Mouse (Mus musculus) lung, adult 2 months (tissue): Measurements from ENCODE around the gene Ankrd13c. TPM values are rescaled to one million over a fixed set of nuclear protein-coding genes. Genes with fewer than 3 reads are reported as not detected.
A peak's percentile ranks its signal among the peaks of the same experiment; 100 is the strongest.

ENCODE experiments used
- DNase-seq: peaks from one replicate; pipeline ENCODE4 v3.0.0; 2022
- H3K4me1 ChIP-seq: fragments of 200-500 bp; 2 replicates; pipeline ENCODE4 v1.6.1; 2011; ENCODE audit warnings: low read length; ENCODE audit not compliant: control insufficient read depth, insufficient read depth
- H3K4me3 ChIP-seq: fragments of 200-500 bp; replicated peaks from 2 replicates; pipeline ENCODE3; 2011; ENCODE audit warnings: low read depth, mild to moderate bottlenecking, control low read depth, low read length; ENCODE audit errors: extremely low read depth
- CTCF ChIP-seq: fragments of 200-500 bp; IDR thresholded peaks from 2 replicates; pipeline ENCODE4 v1.5.1; 2011; ENCODE audit warnings: mild to moderate bottlenecking, low read length, control low read depth; ENCODE audit not compliant: insufficient read depth
- POLR2A ChIP-seq: fragments of 200-500 bp; IDR thresholded peaks from 2 replicates; pipeline ENCODE4 v1.6.1; 2011; ENCODE audit warnings: low read depth, mild to moderate bottlenecking, control low read depth, low read length, borderline replicate concordance; ENCODE audit errors: extremely low read depth
- WGBS: fragments of 180-500 bp; shearing (Covaris S2); methylation state at CpG from one replicate; pipeline ENCODE4 v1.1.7; 2018; 5-methylcytosine and 5-hydroxymethylcytosine counted together
- polyA plus RNA-seq: library from polyadenylated mRNA; depleted of rRNA; stranded (reverse); fragments of >200 nt; gene quantifications from 2 replicates; pipeline ENCODE4 v1.2.3, GENCODE M21; 2012

Gene Ankrd13c
- polyA plus RNA-seq, 1 experiment: 18.3 TPM

GRCm38 (mm10) chr3:157947383-157948280 lies 593 bp downstream of the Ankrd13c start:
- TF ChIP-seq POLR2A (no peak), CTCF (no peak)
- no peak for DNase-seq
- WGBS: under 1% methylated on average over 93 of the region's 93 CpGs

GRCm38 (mm10) chr3:157952716-157953115 lies 5.7 kb downstream of the Ankrd13c start:
- TF ChIP-seq POLR2A (no peak), CTCF (no peak)
- 80% methylated on average over 2 of the region's 2 CpGs for WGBS
- Histone ChIP-seq H3K4me3 (no peak overlapping the region), H3K4me1 (peaks cover 8% of the 10 kb centered on the region)
- DNase-seq: no peak

More at GRCm38 (mm10) chr3:157947383-157948280, 593 bp downstream of the Ankrd13c start:
- Histone ChIP-seq H3K4me3 (peak overlapping the region; percentile 76), H3K4me1 (peaks cover 2% of the 10 kb centered on the region; the same call in 1 of the 2 replicates)

GRCm38 (mm10) chr3:157955466-157955865 lies 8.4 kb downstream of the Ankrd13c start:
- WGBS: 83% methylated on average over 2 of the region's 2 CpGs
- Histone ChIP-seq H3K4me1 (peaks cover 6% of the 10 kb centered on the region; the same call in 1 of the 2 replicates), H3K4me3 (no peak overlapping the region)
- TF ChIP-seq CTCF: no peak
- TF ChIP-seq POLR2A: no peak
- DNase-seq: no peak

- DNase-seq: no peak
- H3K4me1 ChIP-seq: peaks cover 6% of the 10 kb centered on the region; the same call in 1 of the 2 replicates
- 95% methylated on average over 3 of the region's 3 CpGs for WGBS
- no peak overlapping the region for H3K4me3 ChIP-seq
- TF ChIP-seq POLR2A (no peak), CTCF (no peak)
Observed at GRCm38 (mm10) chr3:157956201-157956600, 9.2 kb downstream of the Ankrd13c start.

GRCm38 (mm10) chr3:157957320-157957719 lies 10.3 kb downstream of the Ankrd13c start:
- peaks cover 6% of the 10 kb centered on the region; the same call in 1 of the 2 replicates for H3K4me1 ChIP-seq
- TF ChIP-seq CTCF (no peak), POLR2A (no peak)
- no peak overlapping the region for H3K4me3 ChIP-seq
- no peak for DNase-seq

- no peak for DNase-seq
- TF ChIP-seq POLR2A (no peak), CTCF (no peak)
- no peaks in the 10 kb centered on the region for H3K4me1 ChIP-seq
- 92% methylated on average over 2 of the region's 2 CpGs for WGBS
- H3K4me3 ChIP-seq: no peak overlapping the region
Observed at GRCm38 (mm10) chr3:157971151-157971550, 24.1 kb downstream of the Ankrd13c start.

GRCm38 (mm10) chr3:157973236-157973635 lies 26.2 kb downstream of the Ankrd13c start:
- 100% methylated on average over 2 of the region's 2 CpGs for WGBS
- TF ChIP-seq POLR2A (no peak), CTCF (no peak)
- no peak overlapping the region for H3K4me3 ChIP-seq
- no peaks in the 10 kb centered on the region for H3K4me1 ChIP-seq
- DNase-seq: no peak

- Histone ChIP-seq H3K4me3 (no peak overlapping the region), H3K4me1 (no peaks in the 10 kb centered on the region)
- no peak for DNase-seq
- TF ChIP-seq POLR2A (no peak), CTCF (no peak)
Observed at GRCm38 (mm10) chr3:157979619-157980018, 32.6 kb downstream of the Ankrd13c start.

GRCm38 (mm10) chr3:157993322-157993721 lies 46.3 kb downstream of the Ankrd13c start:
- Histone ChIP-seq H3K4me1 (no peaks in the 10 kb centered on the region), H3K4me3 (no peak overlapping the region)
- DNase-seq: no peak
- TF ChIP-seq POLR2A (no peak), CTCF (no peak)

- 86% methylated on average over 2 of the region's 2 CpGs for WGBS
Observed at GRCm38 (mm10) chr3:157995726-157996125, 48.7 kb downstream of the Ankrd13c start.

GRCm38 (mm10) chr3:157998742-157999369 lies 51.8 kb downstream of the Ankrd13c start:
- 40% methylated on average over 1 of the region's 1 CpGs for WGBS
- no peak overlapping the region for H3K4me3 ChIP-seq
- TF ChIP-seq POLR2A (no peak), CTCF (no peak)
- H3K4me1 ChIP-seq: no peaks in the 10 kb centered on the region
- DNase-seq: no peak

More at GRCm38 (mm10) chr3:157995726-157996125, 48.7 kb downstream of the Ankrd13c start:
- no peak for DNase-seq
- TF ChIP-seq CTCF (no peak), POLR2A (no peak)
- Histone ChIP-seq H3K4me1 (no peaks in the 10 kb centered on the region), H3K4me3 (no peak overlapping the region)
